Mouse (Mus musculus): ENCODE data around the gene Mus81. TPM values are rescaled to one million over a fixed set of nuclear protein-coding genes. Genes with fewer than 3 reads are reported as not detected.
A peak's percentile ranks its signal among the peaks of the same experiment; 100 is the strongest.

The Mus81 gene
- total and polyA plus RNA-seq, 3 experiments, result 18.6 to 38.6 (median 21.6) TPM

DNA sequence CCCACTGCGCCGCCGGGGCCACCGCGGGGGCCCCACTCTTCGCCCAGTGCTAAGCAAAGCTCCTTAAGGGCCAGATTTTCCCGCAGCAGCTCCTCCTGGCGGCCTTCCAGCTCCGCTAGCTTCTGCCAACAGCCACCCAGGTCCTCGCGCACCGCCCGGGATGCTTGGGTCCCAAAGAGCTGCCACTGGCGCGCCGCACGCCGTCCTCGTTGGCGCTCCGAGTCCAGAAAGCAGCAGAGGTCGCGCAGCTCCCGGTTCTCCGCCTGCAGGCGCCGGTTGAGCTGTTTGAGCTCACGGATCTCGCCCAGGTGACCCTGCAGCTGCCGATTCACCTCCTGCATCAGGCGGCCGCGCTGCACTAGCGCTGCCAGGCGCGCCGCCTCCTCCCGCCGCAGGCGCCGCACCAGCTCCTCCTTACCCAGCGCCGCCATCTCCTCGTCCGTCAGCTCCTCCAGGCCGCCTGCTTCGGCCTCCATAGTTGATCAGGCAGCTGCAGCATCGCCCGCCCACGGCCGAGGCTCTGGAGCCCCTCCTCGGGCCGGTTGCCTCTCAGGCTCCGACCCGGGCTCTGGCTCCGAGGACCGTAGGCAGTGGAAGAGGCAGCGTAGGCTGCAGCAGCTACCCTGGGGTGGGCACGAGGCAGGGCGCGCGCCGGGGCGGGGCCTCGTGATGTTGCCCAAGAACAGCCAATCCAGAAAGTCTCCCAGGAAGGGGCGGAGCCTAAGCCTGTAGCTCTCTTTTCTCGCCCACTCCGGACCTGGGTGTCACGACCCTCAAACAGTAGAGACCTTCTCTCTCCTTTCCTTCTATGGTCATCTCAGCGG is 31.1 kb downstream of the Mus81 start:
- Histone ChIP-seq H3K79me2 (replicated peaks; ENCODE audit: control insufficient read depth, insufficient read depth, low read length) (peaks cover 6% of the 10 kb centered on the region), H3K27me3 (ENCODE audit: control insufficient read depth, insufficient read depth, low read length) (no peaks in the 10 kb centered on the region), H3K27ac (peak overlapping the region; percentile 99), H3K9ac (ENCODE audit: low read depth, low read length) (peak overlapping the region; percentile 97), H3K4me1 (ENCODE audit: control insufficient read depth, insufficient read depth, low read length) (peaks cover 7% of the 10 kb centered on the region), H3K4me3 (peak overlapping the region; percentile 64), H3K36me3 (ENCODE audit: control insufficient read depth, insufficient read depth, low read length) (peaks cover 12% of the 10 kb centered on the region)
- TF ChIP-seq CTCF (IDR thresholded peaks at IDR 0.05), result peak; percentile 25; the same call in 1 of the 2 replicates
- peak; percentile 95 for TF ChIP-seq POLR2A (IDR thresholded peaks at IDR 0.05; ENCODE audit: insufficient read depth, low read depth, low read length)
- TF ChIP-seq EP300 (IDR thresholded peaks at IDR 0.05; ENCODE audit: insufficient read depth, low read depth, low read length), result peak; percentile 46; the same call in 1 of the 2 replicates
- peak; percentile 96 to 97 for DNase-seq
- intact Hi-C loops (cut with DNase I), result loop anchor here (1.0 kb wide), 1 partner anchor 91 kb away; the partner anchor contains the start of gene Eif1ad
- under 1% methylated on average over 70 of the region's 70 CpGs for WGBS

DNA sequence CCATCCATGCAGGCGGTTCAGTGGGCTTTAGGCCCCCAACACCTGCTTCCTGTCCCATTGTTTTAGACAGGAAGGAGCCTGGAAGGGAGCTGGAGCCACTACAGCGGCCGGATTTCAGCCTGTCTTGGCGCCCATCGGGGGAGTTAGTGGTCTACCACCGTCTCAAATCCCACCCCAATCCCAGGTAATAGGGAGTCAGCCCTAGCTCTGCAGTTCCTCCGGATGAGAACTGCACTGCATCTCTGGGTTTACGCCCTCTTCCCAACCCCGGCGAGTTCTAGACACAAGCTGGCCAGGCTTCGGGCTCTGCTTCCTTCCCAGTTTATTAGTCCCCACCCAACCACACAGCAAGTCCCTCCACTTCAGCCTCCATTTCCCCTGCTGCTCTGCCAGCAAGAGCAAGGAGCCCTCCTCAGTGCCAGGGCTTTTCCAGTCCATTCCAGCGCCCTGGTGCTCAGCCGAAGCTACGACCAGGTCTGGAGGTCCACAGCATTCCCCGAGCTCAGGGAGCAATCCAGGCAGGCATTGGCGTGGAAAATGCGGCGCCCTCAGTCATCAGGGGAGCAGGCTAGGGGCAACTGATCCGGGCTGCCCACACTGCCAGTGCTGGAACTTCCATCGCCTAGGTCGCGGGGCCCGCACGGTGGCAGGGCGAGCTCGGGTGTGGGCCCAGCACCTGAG is 31.8 kb downstream of the Mus81 start:
- peaks cover 6% of the 10 kb centered on the region for H3K79me2 ChIP-seq (replicated peaks; ENCODE audit: control insufficient read depth, insufficient read depth, low read length)
- intact Hi-C loops (cut with DNase I), result loop anchor here (1.0 kb wide), 1 partner anchor 90 kb away; the partner anchor contains the start of gene Eif1ad
- H3K27me3 ChIP-seq (ENCODE audit: control insufficient read depth, insufficient read depth, low read length), result no peaks in the 10 kb centered on the region
- WGBS, result 7% methylated on average over 26 of the region's 26 CpGs
- peak; percentile 70 to 74 for DNase-seq
- H3K4me1 ChIP-seq (ENCODE audit: control insufficient read depth, insufficient read depth, low read length), result peaks cover 7% of the 10 kb centered on the region
- H3K9ac ChIP-seq (ENCODE audit: low read depth, low read length), result peak overlapping the region; percentile 97
- peak overlapping the region; percentile 64 for H3K4me3 ChIP-seq
- H3K36me3 ChIP-seq (ENCODE audit: control insufficient read depth, insufficient read depth, low read length), result peaks cover 12% of the 10 kb centered on the region
- peak overlapping the region; percentile 99 for H3K27ac ChIP-seq
- TF ChIP-seq CTCF (IDR thresholded peaks at IDR 0.05) (no peak), POLR2A (IDR thresholded peaks at IDR 0.05; ENCODE audit: insufficient read depth, low read depth, low read length) (peak; percentile 74), EP300 (IDR thresholded peaks at IDR 0.05; ENCODE audit: insufficient read depth, low read depth, low read length) (peak; percentile 78; the same call in 1 of the 2 replicates)

DNA sequence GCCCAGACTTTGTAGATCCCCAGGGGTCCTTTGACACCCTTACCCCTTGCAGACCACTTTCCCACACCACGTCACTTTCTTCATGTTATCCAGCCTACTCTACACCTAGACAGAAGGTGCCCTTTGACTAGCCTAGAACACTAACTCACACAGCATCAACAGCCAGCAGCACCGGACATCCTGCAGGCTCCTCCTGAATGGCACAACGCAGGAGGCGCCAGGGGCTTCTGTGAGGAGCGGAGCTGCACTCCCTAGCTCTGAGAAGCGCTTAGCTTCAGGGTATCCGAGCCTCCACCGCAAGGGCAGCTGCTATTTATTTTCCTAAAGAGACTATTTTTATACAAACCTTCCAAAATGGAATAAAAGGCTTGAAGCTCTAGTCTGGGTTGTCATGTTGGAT is 32.6 kb downstream of the Mus81 start:
- H3K36me3 ChIP-seq (ENCODE audit: control insufficient read depth, insufficient read depth, low read length), result peaks cover 12% of the 10 kb centered on the region
- H3K4me3 ChIP-seq, result peak overlapping the region; percentile 64
- intact Hi-C loops (cut with DNase I), result loop anchor here (2.0 kb wide), 1 partner anchor 23 kb away; no protein-coding TSS in a partner anchor
- no peaks in the 10 kb centered on the region for H3K27me3 ChIP-seq (ENCODE audit: control insufficient read depth, insufficient read depth, low read length)
- 42% methylated on average over 8 of the region's 8 CpGs for WGBS
- DNase-seq, result no peak
- peak overlapping the region; percentile 97 for H3K9ac ChIP-seq (ENCODE audit: low read depth, low read length)
- peaks cover 6% of the 10 kb centered on the region for H3K79me2 ChIP-seq (replicated peaks; ENCODE audit: control insufficient read depth, insufficient read depth, low read length)
- TF ChIP-seq EP300 (IDR thresholded peaks at IDR 0.05; ENCODE audit: insufficient read depth, low read depth, low read length), result no peak
- peak overlapping the region; percentile 99 for H3K27ac ChIP-seq
- peaks cover 6% of the 10 kb centered on the region for H3K4me1 ChIP-seq (ENCODE audit: control insufficient read depth, insufficient read depth, low read length)

DNA sequence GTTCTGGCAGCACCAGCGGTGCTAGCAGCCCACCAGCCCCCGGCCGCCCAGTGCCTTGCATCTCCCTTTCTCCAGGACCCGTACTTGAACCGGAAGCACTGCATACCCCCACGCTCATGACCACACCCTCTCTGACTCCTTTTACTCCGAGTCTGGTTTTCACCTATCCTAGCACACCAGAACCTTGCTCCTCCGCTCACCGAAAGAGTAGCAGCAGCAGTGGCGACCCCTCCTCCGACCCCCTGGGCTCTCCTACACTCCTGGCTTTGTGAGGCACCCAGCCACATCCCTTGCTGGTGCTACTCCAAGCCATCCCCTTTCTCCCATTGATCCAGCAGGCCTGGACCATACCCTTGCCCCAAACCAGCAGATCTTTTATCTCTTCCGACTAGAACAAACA is 33.2 kb downstream of the Mus81 start:
- 65% methylated on average over 12 of the region's 12 CpGs for whole genome bisulfite sequencing
- Histone ChIP-seq H3K4me3 (peak overlapping the region; percentile 64), H3K27me3 (ENCODE audit: control insufficient read depth, insufficient read depth, low read length) (no peaks in the 10 kb centered on the region), H3K9ac (ENCODE audit: low read depth, low read length) (peak overlapping the region; percentile 7; the same call in 1 of the 2 replicates), H3K36me3 (ENCODE audit: control insufficient read depth, insufficient read depth, low read length) (peaks cover 12% of the 10 kb centered on the region), H3K4me1 (ENCODE audit: control insufficient read depth, insufficient read depth, low read length) (peaks cover 6% of the 10 kb centered on the region), H3K79me2 (replicated peaks; ENCODE audit: control insufficient read depth, insufficient read depth, low read length) (peaks cover 6% of the 10 kb centered on the region), H3K27ac (peak overlapping the region; percentile 99)
- TF ChIP-seq POLR2A (IDR thresholded peaks at IDR 0.05; ENCODE audit: insufficient read depth, low read depth, low read length) (no peak), EP300 (IDR thresholded peaks at IDR 0.05; ENCODE audit: insufficient read depth, low read depth, low read length) (no peak), CTCF (IDR thresholded peaks at IDR 0.05) (no peak)
- no peak for DNase-seq
- intact Hi-C loops (cut with DNase I), result loop anchor here (2.0 kb wide), 1 partner anchor 22 kb away; no protein-coding TSS in a partner anchor

DNA sequence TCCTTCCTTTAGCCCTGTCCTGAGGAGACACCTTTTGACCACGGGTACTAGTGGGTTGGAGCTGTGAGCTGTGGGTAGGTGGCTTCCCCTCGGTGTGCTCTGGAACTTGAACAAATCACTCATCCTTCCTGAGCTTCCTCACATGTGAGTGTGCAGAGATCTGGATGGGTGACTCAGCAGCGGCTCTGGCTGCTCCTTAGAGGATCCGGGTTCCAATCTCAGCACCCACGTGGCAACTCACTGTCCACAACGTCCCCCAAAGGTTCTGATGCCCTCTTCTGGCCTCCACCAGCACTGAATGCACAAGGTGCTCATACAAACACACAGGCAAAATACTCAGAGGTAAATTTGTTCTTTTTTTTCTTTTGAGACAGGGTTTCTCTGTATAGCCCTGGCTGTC is 36.4 kb downstream of the Mus81 start:
- H3K79me2 ChIP-seq (replicated peaks; ENCODE audit: control insufficient read depth, insufficient read depth, low read length), result peaks cover 6% of the 10 kb centered on the region
- WGBS, result 53% methylated on average over 6 of the region's 6 CpGs
- intact Hi-C loops (cut with DNase I), result no loop called here
- DNase-seq, result no peak
- no peak for TF ChIP-seq CTCF (IDR thresholded peaks at IDR 0.05)
- TF ChIP-seq POLR2A (IDR thresholded peaks at IDR 0.05; ENCODE audit: insufficient read depth, low read depth, low read length), result 0 out of 2 replicates have a peak, but pooled peaks have one; percentile 35
- peaks cover 4% of the 10 kb centered on the region for H3K4me1 ChIP-seq (ENCODE audit: control insufficient read depth, insufficient read depth, low read length)
- H3K27ac ChIP-seq, result no peak overlapping the region
- no peak overlapping the region for H3K4me3 ChIP-seq
- H3K27me3 ChIP-seq (ENCODE audit: control insufficient read depth, insufficient read depth, low read length), result peaks cover 6% of the 10 kb centered on the region; the same call in 1 of the 2 replicates
- no peak overlapping the region for H3K9ac ChIP-seq (ENCODE audit: low read depth, low read length)
- peaks cover 12% of the 10 kb centered on the region for H3K36me3 ChIP-seq (ENCODE audit: control insufficient read depth, insufficient read depth, low read length)
